Mouse (Mus musculus) liver, embryonic 15.5 days (tissue): ENCODE measurements around the gene Sorcs2. TPM values are rescaled to one million over a fixed set of nuclear protein-coding genes. Genes with fewer than 3 reads are reported as not detected.

Source experiments
- ATAC-seq: fragments of 200-750 bp; cut with Nextera tagmentation; 2 replicates; pipeline ENCODE4 v1.8.0; 2017; ENCODE audit warnings: moderate number of reproducible peaks, mild to moderate bottlenecking, moderate library complexity; ENCODE audit not compliant: insufficient read depth
- H3K27ac ChIP-seq: fragments of 300-500 bp; sonication (generic); replicated peaks from 2 replicates; pipeline ENCODE4 v1.5.1; 2015; ENCODE audit warnings: mild to moderate bottlenecking, inconsistent platforms
- H3K27me3 ChIP-seq: fragments of 300-500 bp; sonication (generic); 2 replicates; pipeline ENCODE4 v1.6.1; 2015; ENCODE audit warnings: mild to moderate bottlenecking, inconsistent platforms
- H3K36me3 ChIP-seq: fragments of 300-500 bp; sonication (generic); replicated peaks from 2 replicates; pipeline ENCODE4 v1.6.1; 2015; ENCODE audit warnings: moderate library complexity, mild to moderate bottlenecking, inconsistent platforms
- H3K4me1 ChIP-seq: fragments of 300-500 bp; sonication (generic); replicated peaks from 2 replicates; pipeline ENCODE4 v1.6.1; 2015; ENCODE audit warnings: inconsistent platforms
- H3K4me2 ChIP-seq: fragments of 300-500 bp; sonication (generic); 2 replicates; pipeline ENCODE4 v1.6.1; 2015; ENCODE audit warnings: moderate library complexity, mild to moderate bottlenecking, inconsistent platforms
- H3K4me3 ChIP-seq: fragments of 300-500 bp; sonication (generic); replicated peaks from 2 replicates; pipeline ENCODE4 v1.5.1; 2015; ENCODE audit warnings: mild to moderate bottlenecking, inconsistent platforms
- H3K9ac ChIP-seq: fragments of 300-500 bp; sonication (generic); 2 replicates; pipeline ENCODE4 v1.6.1; 2015; ENCODE audit warnings: moderate library complexity, mild to moderate bottlenecking, inconsistent platforms
- H3K9me3 ChIP-seq: fragments of 300-500 bp; sonication (generic); replicated peaks from 2 replicates; pipeline ENCODE4 v1.6.1; 2016; ENCODE audit warnings: inconsistent platforms
- WGBS: fragments of 180-500 bp; shearing (Covaris S2); methylation state at CpG from one replicate; pipeline ENCODE4 v1.1.7; 2015; ENCODE audit warnings: mixed read lengths; ENCODE audit not compliant: insufficient replicate concordance; 5-methylcytosine and 5-hydroxymethylcytosine counted together
- polyA plus RNA-seq: library from polyadenylated mRNA; unstranded; fragments of >200 nt; fragmentation: Nextera tagmentation; extraction: Ambion mirVana; gene quantifications from 2 replicates; pipeline ENCODE4 v1.2.1, GENCODE M21; 2015

Gene Sorcs2
- polyA plus RNA-seq, 1 experiment from 2014 or later: 0.55 TPM

- no peak overlapping the region for H3K4me3 ChIP-seq
- H3K27me3 ChIP-seq: no peaks in the 10 kb centered on the region
- H3K9ac ChIP-seq: no peak overlapping the region
- no peaks in the 10 kb centered on the region for H3K36me3 ChIP-seq
- no peak for ATAC-seq
- H3K4me1 ChIP-seq: no peaks in the 10 kb centered on the region
- no peak overlapping the region for H3K27ac ChIP-seq
- H3K9me3 ChIP-seq: no peaks in the 10 kb centered on the region
- no peak overlapping the region for H3K4me2 ChIP-seq
- 61% methylated on average over 14 of the region's 14 CpGs for WGBS
Observed at GRCm38 (mm10) chr5:36168963-36169650, 228.8 kb downstream of the Sorcs2 start.

- no peak overlapping the region for H3K4me3 ChIP-seq
- no peaks in the 10 kb centered on the region for H3K27me3 ChIP-seq
- no peaks in the 10 kb centered on the region for H3K9me3 ChIP-seq
- H3K4me1 ChIP-seq: no peaks in the 10 kb centered on the region
- H3K27ac ChIP-seq: no peak overlapping the region
- no peaks in the 10 kb centered on the region for H3K36me3 ChIP-seq
- WGBS: 49% methylated on average over 6 of the region's 6 CpGs
- H3K4me2 ChIP-seq: no peak overlapping the region
- no peak overlapping the region for H3K9ac ChIP-seq
- no peak for ATAC-seq
Observed at GRCm38 (mm10) chr5:36166346-36167013, 231.5 kb downstream of the Sorcs2 start.

- WGBS: 68% methylated on average over 21 of the region's 21 CpGs
- Histone ChIP-seq H3K36me3 (no peaks in the 10 kb centered on the region), H3K4me3 (no peak overlapping the region), H3K4me2 (no peak overlapping the region), H3K27ac (no peak overlapping the region), H3K27me3 (no peaks in the 10 kb centered on the region), H3K4me1 (no peaks in the 10 kb centered on the region), H3K9ac (no peak overlapping the region), H3K9me3 (no peaks in the 10 kb centered on the region)
- no peak for ATAC-seq
Observed at GRCm38 (mm10) chr5:36165424-36166302, 232.3 kb downstream of the Sorcs2 start.

- WGBS: 36% methylated on average over 8 of the region's 8 CpGs
- Histone ChIP-seq H3K9me3 (no peaks in the 10 kb centered on the region), H3K4me2 (no peak overlapping the region), H3K4me3 (no peak overlapping the region), H3K36me3 (no peaks in the 10 kb centered on the region), H3K4me1 (no peaks in the 10 kb centered on the region), H3K27me3 (no peaks in the 10 kb centered on the region), H3K9ac (no peak overlapping the region), H3K27ac (no peak overlapping the region)
- no peak for ATAC-seq
Observed at GRCm38 (mm10) chr5:36154879-36155485, 243.0 kb downstream of the Sorcs2 start.

- Histone ChIP-seq H3K9me3 (no peaks in the 10 kb centered on the region), H3K4me2 (no peak overlapping the region), H3K9ac (no peak overlapping the region), H3K27ac (no peak overlapping the region), H3K36me3 (no peaks in the 10 kb centered on the region), H3K4me1 (no peaks in the 10 kb centered on the region), H3K27me3 (no peaks in the 10 kb centered on the region), H3K4me3 (no peak overlapping the region)
- 53% methylated on average over 2 of the region's 2 CpGs for WGBS
- ATAC-seq: no peak
Observed at GRCm38 (mm10) chr5:36153261-36153660, 244.7 kb downstream of the Sorcs2 start.

- Histone ChIP-seq H3K4me2 (no peak overlapping the region), H3K27ac (no peak overlapping the region), H3K4me1 (no peaks in the 10 kb centered on the region), H3K4me3 (no peak overlapping the region), H3K9me3 (no peaks in the 10 kb centered on the region), H3K9ac (no peak overlapping the region), H3K36me3 (no peaks in the 10 kb centered on the region), H3K27me3 (no peaks in the 10 kb centered on the region)
- no peak for ATAC-seq
- 48% methylated on average over 8 of the region's 8 CpGs for WGBS
Observed at GRCm38 (mm10) chr5:36151086-36151485, 246.9 kb downstream of the Sorcs2 start.

- Histone ChIP-seq H3K9ac (no peak overlapping the region), H3K4me2 (no peak overlapping the region), H3K4me3 (no peak overlapping the region), H3K36me3 (no peaks in the 10 kb centered on the region), H3K4me1 (no peaks in the 10 kb centered on the region), H3K9me3 (no peaks in the 10 kb centered on the region), H3K27ac (no peak overlapping the region), H3K27me3 (no peaks in the 10 kb centered on the region)
- 45% methylated on average over 8 of the region's 8 CpGs for WGBS
- ATAC-seq: no peak
Observed at GRCm38 (mm10) chr5:36149098-36149497, 248.8 kb downstream of the Sorcs2 start.

GRCm38 (mm10) chr5:36146589-36146988 lies 251.3 kb downstream of the Sorcs2 start:
- no peak overlapping the region for H3K9ac ChIP-seq
- no peak overlapping the region for H3K4me2 ChIP-seq
- 56% methylated on average over 2 of the region's 2 CpGs for WGBS
- H3K27ac ChIP-seq: no peak overlapping the region
- no peaks in the 10 kb centered on the region for H3K4me1 ChIP-seq
- H3K27me3 ChIP-seq: no peaks in the 10 kb centered on the region
- no peak overlapping the region for H3K4me3 ChIP-seq
- no peaks in the 10 kb centered on the region for H3K9me3 ChIP-seq
- no peaks in the 10 kb centered on the region for H3K36me3 ChIP-seq
- ATAC-seq: no peak

GRCm38 (mm10) chr5:36144560-36144959 lies 253.4 kb downstream of the Sorcs2 start:
- no peak overlapping the region for H3K27ac ChIP-seq
- no peaks in the 10 kb centered on the region for H3K4me1 ChIP-seq
- H3K27me3 ChIP-seq: no peaks in the 10 kb centered on the region
- H3K9me3 ChIP-seq: no peaks in the 10 kb centered on the region
- 41% methylated on average over 2 of the region's 2 CpGs for WGBS
- H3K36me3 ChIP-seq: no peaks in the 10 kb centered on the region
- no peak overlapping the region for H3K4me2 ChIP-seq
- no peak overlapping the region for H3K4me3 ChIP-seq
- no peak for ATAC-seq
- no peak overlapping the region for H3K9ac ChIP-seq

GRCm38 (mm10) chr5:36141676-36142255 lies 256.2 kb downstream of the Sorcs2 start:
- H3K9ac ChIP-seq: no peak overlapping the region
- 52% methylated on average over 6 of the region's 6 CpGs for WGBS
- H3K4me3 ChIP-seq: no peak overlapping the region
- no peak for ATAC-seq
- H3K4me2 ChIP-seq: no peak overlapping the region
- no peaks in the 10 kb centered on the region for H3K27me3 ChIP-seq
- H3K4me1 ChIP-seq: no peaks in the 10 kb centered on the region
- no peaks in the 10 kb centered on the region for H3K36me3 ChIP-seq
- H3K27ac ChIP-seq: no peak overlapping the region
- no peaks in the 10 kb centered on the region for H3K9me3 ChIP-seq
